Mouse (Mus musculus): ENCODE measurements around the gene Ano2. TPM values are rescaled to one million over a fixed set of nuclear protein-coding genes. Genes with fewer than 3 reads are reported as not detected.

Ano2 gene
- polyA plus RNA-seq, 1 experiment from 2014 or later, result 1.3 TPM

DNA sequence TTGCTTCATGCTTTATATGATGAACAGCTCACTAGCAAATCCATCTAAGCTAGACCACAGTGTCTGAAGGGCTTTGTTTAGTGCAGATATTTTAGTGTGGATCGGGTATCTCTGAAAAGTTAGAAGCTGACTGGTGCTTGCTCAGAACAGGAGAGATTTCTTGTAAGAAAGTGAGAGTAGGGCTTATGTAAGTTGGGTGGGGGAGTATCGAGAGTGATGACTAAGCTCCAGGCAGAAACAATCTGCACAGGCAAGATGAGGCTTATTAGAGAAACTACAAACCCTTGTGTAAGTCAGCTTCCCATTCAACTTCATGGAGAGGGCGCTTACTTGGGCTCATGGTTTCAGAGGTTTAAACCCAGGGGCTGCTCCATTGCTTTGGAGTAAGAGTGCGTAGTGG is 181.3 kb downstream of the Ano2 start:
- H3K4me1 ChIP-seq (ENCODE audit: control insufficient read depth, insufficient read depth, low read length), result no peaks in the 10 kb centered on the region
- H3K9me3 ChIP-seq (ENCODE audit: control insufficient read depth, low read length), result no peaks in the 10 kb centered on the region
- WGBS, result 88% methylated on average over 4 of the region's 4 CpGs
- no peaks in the 10 kb centered on the region for H3K36me3 ChIP-seq (ENCODE audit: control insufficient read depth, insufficient read depth, low read length)
- no peak overlapping the region for H3K9ac ChIP-seq (ENCODE audit: low read depth, low read length)
- H3K4me2 ChIP-seq (ENCODE audit: low read depth, low read length), result no peak overlapping the region
- ATAC-seq, result no peak
- no peaks in the 10 kb centered on the region for H3K27me3 ChIP-seq (replicated peaks; ENCODE audit: control insufficient read depth, insufficient read depth, low read length)
- no peak overlapping the region for H3K27ac ChIP-seq (ENCODE audit: low read length)
- H3K4me3 ChIP-seq (ENCODE audit: low read length), result no peak overlapping the region

DNA sequence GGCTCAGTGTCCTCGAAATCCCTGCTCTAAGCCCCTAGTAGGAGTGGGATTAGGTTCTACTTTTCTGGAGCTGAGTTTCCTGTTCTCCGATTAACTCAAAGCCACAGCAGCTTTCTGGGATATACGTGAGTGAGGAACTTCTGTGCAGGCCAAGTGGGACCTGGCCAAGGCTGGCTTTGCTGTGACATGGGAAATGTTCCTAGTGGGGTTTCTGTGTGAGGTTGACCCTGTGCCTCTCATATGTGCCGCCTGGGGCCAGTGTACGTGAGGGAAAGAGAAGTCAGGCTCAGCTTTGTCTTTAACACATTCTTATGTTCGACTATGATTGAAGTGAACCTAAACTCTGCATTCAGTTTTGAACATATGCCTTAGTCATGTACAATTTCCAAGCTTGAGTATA is 184.5 kb downstream of the Ano2 start:
- ATAC-seq, result no peak
- Histone ChIP-seq H3K36me3 (ENCODE audit: control insufficient read depth, insufficient read depth, low read length) (no peaks in the 10 kb centered on the region), H3K4me3 (ENCODE audit: low read length) (no peak overlapping the region), H3K27me3 (replicated peaks; ENCODE audit: control insufficient read depth, insufficient read depth, low read length) (no peaks in the 10 kb centered on the region), H3K4me1 (ENCODE audit: control insufficient read depth, insufficient read depth, low read length) (no peaks in the 10 kb centered on the region), H3K27ac (ENCODE audit: low read length) (no peak overlapping the region), H3K9me3 (ENCODE audit: control insufficient read depth, low read length) (no peaks in the 10 kb centered on the region), H3K4me2 (ENCODE audit: low read depth, low read length) (no peak overlapping the region), H3K9ac (ENCODE audit: low read depth, low read length) (no peak overlapping the region)
- 87% methylated on average over 6 of the region's 6 CpGs for WGBS

GRCm38 (mm10) chr6:125876884-125877283 is 186.7 kb downstream of the Ano2 start:
- no peak for ATAC-seq

GRCm38 (mm10) chr6:125878671-125879070 is 188.5 kb downstream of the Ano2 start:
- WGBS, result 74% methylated on average over 2 of the region's 2 CpGs
- H3K4me2 ChIP-seq (ENCODE audit: low read depth, low read length), result no peak overlapping the region
- ATAC-seq, result no peak
- no peaks in the 10 kb centered on the region for H3K4me1 ChIP-seq (ENCODE audit: control insufficient read depth, insufficient read depth, low read length)
- H3K27ac ChIP-seq (ENCODE audit: low read length), result no peak overlapping the region
- no peaks in the 10 kb centered on the region for H3K27me3 ChIP-seq (replicated peaks; ENCODE audit: control insufficient read depth, insufficient read depth, low read length)
- no peak overlapping the region for H3K9ac ChIP-seq (ENCODE audit: low read depth, low read length)
- H3K36me3 ChIP-seq (ENCODE audit: control insufficient read depth, insufficient read depth, low read length), result no peaks in the 10 kb centered on the region
- H3K9me3 ChIP-seq (ENCODE audit: control insufficient read depth, low read length), result no peaks in the 10 kb centered on the region
- H3K4me3 ChIP-seq (ENCODE audit: low read length), result no peak overlapping the region

More at GRCm38 (mm10) chr6:125876884-125877283, 186.7 kb downstream of the Ano2 start:
- no peak overlapping the region for H3K4me2 ChIP-seq (ENCODE audit: low read depth, low read length)
- no peak overlapping the region for H3K9ac ChIP-seq (ENCODE audit: low read depth, low read length)
- H3K9me3 ChIP-seq (ENCODE audit: control insufficient read depth, low read length), result no peaks in the 10 kb centered on the region
- no peaks in the 10 kb centered on the region for H3K4me1 ChIP-seq (ENCODE audit: control insufficient read depth, insufficient read depth, low read length)
- H3K4me3 ChIP-seq (ENCODE audit: low read length), result no peak overlapping the region
- no peak overlapping the region for H3K27ac ChIP-seq (ENCODE audit: low read length)
- no peaks in the 10 kb centered on the region for H3K36me3 ChIP-seq (ENCODE audit: control insufficient read depth, insufficient read depth, low read length)
- WGBS, result 85% methylated on average over 1 of the region's 1 CpGs
- H3K27me3 ChIP-seq (replicated peaks; ENCODE audit: control insufficient read depth, insufficient read depth, low read length), result no peaks in the 10 kb centered on the region

GRCm38 (mm10) chr6:125879306-125879705 is 189.1 kb downstream of the Ano2 start:
- Histone ChIP-seq H3K9ac (ENCODE audit: low read depth, low read length) (no peak overlapping the region), H3K4me2 (ENCODE audit: low read depth, low read length) (no peak overlapping the region), H3K27me3 (replicated peaks; ENCODE audit: control insufficient read depth, insufficient read depth, low read length) (no peaks in the 10 kb centered on the region), H3K36me3 (ENCODE audit: control insufficient read depth, insufficient read depth, low read length) (no peaks in the 10 kb centered on the region), H3K9me3 (ENCODE audit: control insufficient read depth, low read length) (no peaks in the 10 kb centered on the region), H3K4me1 (ENCODE audit: control insufficient read depth, insufficient read depth, low read length) (no peaks in the 10 kb centered on the region), H3K27ac (ENCODE audit: low read length) (no peak overlapping the region), H3K4me3 (ENCODE audit: low read length) (no peak overlapping the region)
- WGBS, result 88% methylated on average over 7 of the region's 7 CpGs
- ATAC-seq, result no peak

DNA sequence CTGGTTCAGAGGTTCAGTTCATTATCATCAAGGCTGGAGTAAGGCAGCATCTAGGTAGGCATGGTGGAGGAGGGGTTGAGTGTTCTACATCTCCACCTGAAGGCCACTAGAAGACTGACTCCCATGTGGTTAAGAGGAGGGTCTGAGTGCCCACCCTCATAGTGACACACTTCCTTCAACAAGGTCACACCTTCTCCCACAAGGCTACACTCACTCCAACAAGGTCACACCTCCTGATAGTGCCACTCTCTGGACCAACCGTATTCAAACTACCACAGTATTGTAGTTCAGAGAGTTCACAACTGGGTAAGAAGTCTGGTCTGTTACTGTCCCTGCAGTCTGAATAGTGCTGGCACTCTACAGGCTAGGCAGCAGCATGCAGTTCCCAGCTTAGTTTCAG is 198.4 kb downstream of the Ano2 start:
- H3K9me3 ChIP-seq (ENCODE audit: control insufficient read depth, low read length), result no peaks in the 10 kb centered on the region
- H3K27me3 ChIP-seq (replicated peaks; ENCODE audit: control insufficient read depth, insufficient read depth, low read length), result no peaks in the 10 kb centered on the region
- H3K4me3 ChIP-seq (ENCODE audit: low read length), result no peak overlapping the region
- H3K27ac ChIP-seq (ENCODE audit: low read length), result no peak overlapping the region
- H3K9ac ChIP-seq (ENCODE audit: low read depth, low read length), result no peak overlapping the region
- H3K4me2 ChIP-seq (ENCODE audit: low read depth, low read length), result no peak overlapping the region
- H3K4me1 ChIP-seq (ENCODE audit: control insufficient read depth, insufficient read depth, low read length), result no peaks in the 10 kb centered on the region
- H3K36me3 ChIP-seq (ENCODE audit: control insufficient read depth, insufficient read depth, low read length), result no peaks in the 10 kb centered on the region
- 93% methylated on average over 1 of the region's 1 CpGs for WGBS
- ATAC-seq, result no peak

DNA sequence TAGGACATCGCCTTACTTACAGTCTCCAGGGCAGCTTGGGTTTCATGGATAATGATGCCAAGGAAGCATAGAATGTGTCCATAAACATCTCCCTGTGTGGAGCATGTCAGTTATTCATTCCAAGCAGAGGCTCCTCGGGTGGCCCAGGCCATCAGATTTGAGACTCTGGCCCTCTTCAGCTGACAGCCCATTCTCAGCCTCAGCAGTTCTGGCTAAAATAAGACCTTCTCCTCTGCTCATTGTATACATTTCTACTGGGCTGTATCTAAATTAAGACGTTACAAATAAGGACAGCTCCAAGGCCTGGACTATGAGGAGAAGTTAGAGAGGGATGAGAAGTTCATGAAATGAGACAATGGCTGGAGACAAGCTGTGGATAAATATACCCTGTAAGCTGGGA is 204.1 kb downstream of the Ano2 start:
- H3K27ac ChIP-seq (ENCODE audit: low read length), result peak overlapping the region; percentile 10; the same call in 1 of the 2 replicates
- no peaks in the 10 kb centered on the region for H3K36me3 ChIP-seq (ENCODE audit: control insufficient read depth, insufficient read depth, low read length)
- no peak overlapping the region for H3K9ac ChIP-seq (ENCODE audit: low read depth, low read length)
- no peaks in the 10 kb centered on the region for H3K9me3 ChIP-seq (ENCODE audit: control insufficient read depth, low read length)
- no peak overlapping the region for H3K4me3 ChIP-seq (ENCODE audit: low read length)
- WGBS, result 50% methylated on average over 3 of the region's 3 CpGs
- H3K27me3 ChIP-seq (replicated peaks; ENCODE audit: control insufficient read depth, insufficient read depth, low read length), result no peaks in the 10 kb centered on the region
- no peaks in the 10 kb centered on the region for H3K4me1 ChIP-seq (ENCODE audit: control insufficient read depth, insufficient read depth, low read length)
- no peak overlapping the region for H3K4me2 ChIP-seq (ENCODE audit: low read depth, low read length)
- ATAC-seq, result peak; percentile 64

- H3K4me2 ChIP-seq (ENCODE audit: low read depth, low read length), result no peak overlapping the region
- H3K9ac ChIP-seq (ENCODE audit: low read depth, low read length), result no peak overlapping the region
- no peaks in the 10 kb centered on the region for H3K36me3 ChIP-seq (ENCODE audit: control insufficient read depth, insufficient read depth, low read length)
- no peaks in the 10 kb centered on the region for H3K27me3 ChIP-seq (replicated peaks; ENCODE audit: control insufficient read depth, insufficient read depth, low read length)
- no peaks in the 10 kb centered on the region for H3K9me3 ChIP-seq (ENCODE audit: control insufficient read depth, low read length)
- H3K4me3 ChIP-seq (ENCODE audit: low read length), result no peak overlapping the region
- no peaks in the 10 kb centered on the region for H3K4me1 ChIP-seq (ENCODE audit: control insufficient read depth, insufficient read depth, low read length)
- no peak overlapping the region for H3K27ac ChIP-seq (ENCODE audit: low read length)
- whole genome bisulfite sequencing, result 70% methylated on average over 9 of the region's 9 CpGs
- no peak for ATAC-seq
These were observed 224.2 kb downstream of the Ano2 start for GRCm38 (mm10) chr6:125914446-125914845.

DNA sequence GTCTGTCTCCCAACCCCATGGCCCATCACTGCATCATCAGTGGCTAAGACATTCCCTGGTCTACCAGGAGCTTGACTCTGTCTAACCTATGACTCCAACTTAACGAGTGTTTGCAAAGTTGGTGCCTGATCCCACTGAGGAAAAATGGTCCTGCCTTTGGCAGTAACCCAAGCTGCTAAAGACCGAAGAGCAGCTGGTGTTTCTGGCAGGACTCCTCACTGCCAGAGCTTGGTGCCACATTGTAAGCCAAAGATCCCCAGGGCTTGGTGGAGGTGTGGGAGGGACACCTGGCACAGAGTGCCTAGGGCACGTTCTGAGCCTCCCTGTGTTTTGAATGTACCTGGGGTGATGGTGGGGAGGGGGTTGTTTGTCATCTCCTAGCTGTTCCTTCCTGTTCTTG is 232.5 kb downstream of the Ano2 start:
- 63% methylated on average over 3 of the region's 3 CpGs for WGBS
- no peaks in the 10 kb centered on the region for H3K4me1 ChIP-seq (ENCODE audit: control insufficient read depth, insufficient read depth, low read length)
- H3K4me3 ChIP-seq (ENCODE audit: low read length), result no peak overlapping the region
- no peak overlapping the region for H3K9ac ChIP-seq (ENCODE audit: low read depth, low read length)
- H3K9me3 ChIP-seq (ENCODE audit: control insufficient read depth, low read length), result no peaks in the 10 kb centered on the region
- no peaks in the 10 kb centered on the region for H3K36me3 ChIP-seq (ENCODE audit: control insufficient read depth, insufficient read depth, low read length)
- H3K4me2 ChIP-seq (ENCODE audit: low read depth, low read length), result no peak overlapping the region
- no peaks in the 10 kb centered on the region for H3K27me3 ChIP-seq (replicated peaks; ENCODE audit: control insufficient read depth, insufficient read depth, low read length)
- ATAC-seq, result no peak
- no peak overlapping the region for H3K27ac ChIP-seq (ENCODE audit: low read length)

DNA sequence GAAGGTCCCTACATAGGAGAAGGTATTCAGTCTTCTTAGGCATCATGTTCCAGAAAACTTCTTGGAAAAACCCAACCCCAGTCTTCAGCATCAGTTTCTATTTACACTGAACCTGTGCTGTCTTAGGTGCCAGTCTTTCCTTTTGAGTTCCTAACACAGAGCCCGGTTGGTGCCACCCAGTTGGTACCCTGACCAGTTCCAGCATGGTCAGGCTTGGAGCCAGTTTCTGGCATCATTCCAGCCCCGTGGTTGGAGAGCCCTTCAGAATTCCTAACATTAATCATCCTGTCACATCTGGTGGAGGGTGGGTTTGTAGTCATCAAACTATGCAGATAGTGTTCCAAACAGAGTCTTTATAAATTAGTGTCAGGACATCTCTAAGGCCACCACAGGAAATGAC is 234.8 kb downstream of the Ano2 start:
- Histone ChIP-seq H3K9me3 (ENCODE audit: control insufficient read depth, low read length) (no peaks in the 10 kb centered on the region), H3K4me3 (ENCODE audit: low read length) (no peak overlapping the region), H3K4me2 (ENCODE audit: low read depth, low read length) (no peak overlapping the region), H3K36me3 (ENCODE audit: control insufficient read depth, insufficient read depth, low read length) (no peaks in the 10 kb centered on the region), H3K27me3 (replicated peaks; ENCODE audit: control insufficient read depth, insufficient read depth, low read length) (no peaks in the 10 kb centered on the region), H3K4me1 (ENCODE audit: control insufficient read depth, insufficient read depth, low read length) (no peaks in the 10 kb centered on the region), H3K27ac (ENCODE audit: low read length) (no peak overlapping the region), H3K9ac (ENCODE audit: low read depth, low read length) (no peak overlapping the region)
- WGBS, result 64% methylated on average over 2 of the region's 2 CpGs
- ATAC-seq, result no peak
